Mouse (Mus musculus) kidney, adult 2 months (tissue): ENCODE measurements around the gene Pygb.

ENCODE experiments used
- CTCF ChIP-seq: fragments of 200-500 bp; conservative IDR thresholded peaks from 2 replicates; pipeline ENCODE4 v1.5.1; 2011; ENCODE audit warnings: low read depth, mild to moderate bottlenecking, control low read depth, low read length, moderate library complexity, mixed read lengths; ENCODE audit not compliant: insufficient read depth, insufficient read length
- POLR2A ChIP-seq: fragments of 200-500 bp; IDR thresholded peaks from one replicate; pipeline ENCODE4 v1.6.1; 2011; ENCODE audit warnings: low read depth, low read length, control low read depth

DNA sequence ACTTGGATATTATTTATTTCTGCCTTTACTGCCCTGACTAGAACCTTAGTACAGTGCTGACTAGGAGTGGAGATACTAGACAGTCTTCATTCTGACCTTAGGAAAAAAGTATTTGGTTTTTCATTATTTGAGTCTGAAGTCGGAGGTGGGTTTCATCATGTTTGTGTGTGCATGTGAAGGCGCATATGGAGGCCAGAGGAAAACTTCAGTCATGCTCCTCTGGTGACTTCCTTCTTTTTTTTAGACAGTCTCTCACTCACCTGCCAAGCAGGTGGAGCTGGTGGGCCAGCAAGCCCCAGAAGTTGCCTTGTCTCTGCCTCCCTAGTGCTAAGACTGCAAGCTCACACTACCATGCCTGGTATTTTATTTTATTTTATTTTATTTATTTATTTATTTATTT lies 80.5 kb downstream of the Pygb start:
- TF ChIP-seq CTCF (no peak), POLR2A (no peak)
